Mouse (Mus musculus) cerebellum, adult (tissue): ENCODE data around the gene Nyx.
A peak's percentile ranks its signal among the peaks of the same experiment; 100 is the strongest.
"Not testable (repeated sequence)": the region's sequence is repeated elsewhere in the genome, so short reads cannot be mapped to it uniquely, and the experiment has no call there.

Source experiments
- ATAC-seq: cut with Nextera tagmentation; 2 replicates; pipeline ENCODE4 v1.9.2; 2017; ENCODE audit warnings: mild to moderate bottlenecking, moderate library complexity, mixed read lengths; ENCODE audit not compliant: insufficient number of reproducible peaks, low FRiP score, low TSS enrichment

Gene Nyx

DNA sequence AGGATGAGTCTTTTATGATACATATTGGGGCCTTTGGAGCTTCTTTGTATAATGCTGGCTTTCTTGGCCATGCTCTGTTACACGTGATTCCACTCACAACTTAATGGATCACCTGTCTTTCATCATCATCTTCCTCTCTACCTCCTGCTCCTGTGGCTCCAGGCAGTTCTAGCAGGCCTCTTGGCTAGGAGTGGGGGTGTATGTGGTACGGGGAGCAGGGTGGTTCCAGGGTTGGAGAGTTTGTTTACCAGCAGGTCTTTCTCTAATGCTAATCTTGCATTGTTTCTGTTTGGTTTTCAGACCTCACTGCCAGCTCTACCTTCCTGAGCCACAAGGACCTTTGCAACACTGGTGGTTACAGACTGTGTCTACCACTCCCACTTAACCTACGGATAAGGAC, at the start of gene Nyx:
TSS of gene Nyx (plus strand) at position 301 of the 400 bp plus-strand sequence.
- no peak for ATAC-seq

DNA sequence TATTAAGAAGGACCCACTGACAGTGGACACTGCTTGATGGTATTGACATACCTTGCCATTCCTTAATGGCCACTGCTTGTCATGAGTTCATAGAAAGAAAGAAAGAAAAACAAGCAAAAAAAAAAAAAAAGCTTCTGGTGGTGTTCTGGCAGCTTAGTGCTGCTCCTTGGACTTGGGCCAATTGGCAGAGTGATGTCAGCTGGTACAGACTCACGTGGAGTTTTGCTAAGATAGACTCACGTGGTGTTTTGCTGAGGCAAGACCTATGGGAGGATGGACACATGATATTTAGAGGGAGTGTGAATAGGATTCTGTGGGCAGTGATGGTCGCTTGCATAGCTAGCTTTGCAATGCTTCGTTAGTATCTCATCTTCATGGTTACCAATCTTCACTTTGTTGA, 43.9 kb upstream of the Nyx start:
- no peak for ATAC-seq

DNA sequence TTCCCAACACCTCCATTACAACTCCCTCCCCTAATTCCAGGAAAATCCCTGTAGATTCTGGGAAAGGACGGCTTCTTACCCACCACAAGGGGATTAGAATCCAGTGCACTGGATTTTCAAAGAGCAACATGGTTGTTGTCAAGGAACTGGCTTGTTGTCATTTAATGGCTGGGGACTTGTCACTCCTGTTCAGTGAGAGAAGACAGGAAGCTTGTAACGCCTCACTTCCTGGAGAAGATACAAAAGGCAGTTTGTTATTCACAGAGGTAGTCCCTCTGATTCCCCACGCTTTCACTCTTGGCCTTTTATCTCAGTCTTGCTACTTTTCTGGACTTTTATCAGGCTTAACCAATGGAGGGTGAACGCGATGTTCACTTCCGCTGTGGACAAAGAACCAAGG, 34.5 kb upstream of the Nyx start:
- no peak for ATAC-seq

GRCm38 (mm10) chrX:13436042-13436441, 29.9 kb upstream of the Nyx start:
- ATAC-seq: not testable (repeated sequence)

DNA sequence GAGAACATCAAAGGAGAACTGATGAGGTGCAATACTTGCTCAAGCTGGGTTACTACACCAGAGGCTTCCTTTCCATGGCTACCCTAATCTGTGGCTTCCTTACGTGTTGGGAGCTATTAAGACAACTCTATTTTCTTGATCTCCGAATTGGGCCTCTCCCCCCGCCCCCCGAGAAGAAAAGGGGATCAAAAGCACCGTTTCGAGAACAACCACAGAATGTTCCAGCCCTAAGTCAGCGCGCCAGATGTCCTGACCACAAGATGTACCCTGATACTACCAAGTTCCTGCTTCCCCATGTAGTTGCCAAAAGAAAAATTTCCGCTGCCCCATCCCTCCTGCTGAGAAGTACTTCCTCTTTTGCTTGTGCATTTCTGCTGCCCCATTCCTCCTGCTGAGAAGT, 9.4 kb upstream of the Nyx start:
- not testable (repeated sequence) for ATAC-seq

- ATAC-seq: no peak
Observed at GRCm38 (mm10) chrX:13458766-13459165, 7.1 kb upstream of the Nyx start.

- peak; percentile 88 for ATAC-seq
Observed at GRCm38 (mm10) chrX:13461266-13462261, 4.3 kb upstream of the Nyx start.

DNA sequence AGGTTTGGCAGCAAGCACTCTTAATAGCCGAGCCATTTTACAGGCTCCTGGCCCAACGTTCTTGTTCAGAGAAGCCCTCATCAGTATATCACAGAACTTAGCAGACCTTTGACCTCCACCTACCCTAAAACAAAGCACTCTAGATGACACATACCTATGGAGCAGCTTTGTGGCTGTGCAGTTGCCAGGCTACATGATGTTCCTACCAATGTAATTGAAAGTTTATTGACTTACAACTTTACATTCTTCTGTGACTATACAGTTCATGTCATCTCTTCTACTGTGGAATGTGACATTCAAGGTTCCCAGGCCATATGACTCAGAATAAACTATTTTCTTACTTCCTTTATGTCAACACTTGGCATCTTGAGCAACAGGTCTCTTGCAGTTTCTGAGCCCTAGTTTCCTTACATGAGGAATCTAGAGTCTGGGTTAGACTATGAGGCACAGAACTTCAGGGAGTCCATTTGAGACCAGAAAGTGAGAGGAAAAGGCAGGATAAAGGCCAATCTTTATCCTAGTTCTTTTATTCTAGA, 2.9 kb upstream of the Nyx start:
- no peak for ATAC-seq

GRCm38 (mm10) chrX:13466681-13467080, 771 bp downstream of the Nyx start:
- ATAC-seq: peak; percentile 4; the same call in 1 of the 2 replicates

- ATAC-seq: peak; percentile 37
Observed at GRCm38 (mm10) chrX:13467121-13467571, 1.2 kb downstream of the Nyx start.

DNA sequence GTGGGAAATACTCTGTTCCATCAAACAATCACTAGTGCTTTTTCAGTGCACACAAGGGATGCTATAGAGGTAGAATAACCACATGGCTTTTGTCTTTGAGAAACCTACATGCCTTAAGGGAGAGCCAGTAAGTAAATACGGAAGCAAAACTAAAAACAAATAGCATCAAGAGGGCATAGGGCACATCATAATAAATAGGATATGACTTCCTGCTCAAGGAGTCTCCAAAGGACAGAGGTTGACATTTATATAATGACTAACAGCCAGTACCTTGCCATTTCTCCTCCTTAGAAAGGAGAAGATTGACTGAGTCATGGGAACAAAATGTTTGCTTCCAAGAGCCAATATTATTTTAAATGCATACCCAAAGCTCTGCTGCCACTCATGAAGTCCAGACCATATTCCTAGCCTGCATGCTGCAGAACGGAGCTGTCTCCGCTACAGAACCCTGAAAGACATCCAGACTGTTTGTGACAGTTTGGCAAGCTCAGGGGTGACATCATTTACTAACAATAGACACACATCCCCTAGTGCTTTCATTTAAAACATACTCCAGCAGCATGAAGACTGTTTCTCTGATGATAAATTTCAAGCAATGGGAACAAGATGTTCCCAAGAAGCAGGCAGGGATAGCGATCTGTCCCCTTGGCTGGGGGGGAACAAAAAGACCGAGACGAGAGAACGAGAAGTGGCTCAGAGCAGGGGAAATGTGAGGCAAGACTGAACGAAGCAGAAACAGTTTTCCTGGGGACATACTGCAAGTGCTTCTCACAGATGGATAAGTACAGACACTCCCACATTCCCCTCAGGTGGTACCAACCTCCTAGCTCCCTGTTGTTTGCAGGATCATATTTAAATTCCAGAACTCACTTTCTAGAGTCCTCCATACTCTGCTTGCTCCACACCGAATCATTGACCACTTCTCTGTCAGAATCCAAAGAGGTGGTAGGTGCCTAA, 3.5 kb downstream of the Nyx start:
- ATAC-seq: peak; percentile 73; the same call in 1 of the 2 replicates

GRCm38 (mm10) chrX:13471925-13472324, 6.0 kb downstream of the Nyx start:
- ATAC-seq: no peak

DNA sequence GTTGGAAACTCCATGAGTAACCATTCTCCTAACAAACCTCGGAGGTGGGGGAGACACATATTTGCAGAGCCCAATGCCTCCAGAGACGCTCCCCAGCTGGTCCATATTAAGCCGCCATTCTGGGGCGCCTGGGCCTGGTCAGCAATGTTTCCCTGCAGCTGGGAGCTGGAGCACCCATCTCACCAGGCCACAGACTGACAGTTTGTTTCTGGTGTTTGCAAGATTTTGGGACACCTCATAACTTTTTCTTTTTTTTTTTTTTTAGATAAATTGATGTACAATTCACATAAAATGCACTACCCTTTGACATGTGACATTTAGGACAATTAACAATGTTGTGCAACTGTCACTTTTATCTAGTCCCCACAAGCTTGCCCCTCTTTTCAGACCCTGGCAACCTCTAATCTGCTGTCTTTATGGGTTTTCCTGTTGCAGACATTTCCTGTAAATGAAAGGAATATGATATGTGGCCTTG, 6.9 kb downstream of the Nyx start:
- no peak for ATAC-seq

DNA sequence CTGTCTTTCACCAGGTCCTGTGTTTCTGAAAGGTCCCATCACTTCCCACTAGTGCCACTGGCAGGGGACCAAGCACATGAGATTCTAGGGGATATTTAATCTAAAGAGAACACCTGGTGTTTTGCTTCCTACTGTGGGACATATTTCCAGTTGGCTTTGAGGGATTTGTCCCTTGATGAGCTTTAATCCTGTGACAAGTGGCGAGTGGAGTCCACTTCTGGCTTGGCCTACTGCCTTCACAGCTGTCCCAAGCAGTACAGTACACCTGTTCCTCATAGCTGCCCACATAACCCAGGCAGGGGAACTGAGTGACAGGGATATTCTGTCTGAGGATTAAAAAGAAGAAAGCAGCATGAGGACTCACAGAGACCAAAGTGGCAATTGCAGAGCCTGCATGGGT, 9.5 kb downstream of the Nyx start:
- ATAC-seq: no peak

DNA sequence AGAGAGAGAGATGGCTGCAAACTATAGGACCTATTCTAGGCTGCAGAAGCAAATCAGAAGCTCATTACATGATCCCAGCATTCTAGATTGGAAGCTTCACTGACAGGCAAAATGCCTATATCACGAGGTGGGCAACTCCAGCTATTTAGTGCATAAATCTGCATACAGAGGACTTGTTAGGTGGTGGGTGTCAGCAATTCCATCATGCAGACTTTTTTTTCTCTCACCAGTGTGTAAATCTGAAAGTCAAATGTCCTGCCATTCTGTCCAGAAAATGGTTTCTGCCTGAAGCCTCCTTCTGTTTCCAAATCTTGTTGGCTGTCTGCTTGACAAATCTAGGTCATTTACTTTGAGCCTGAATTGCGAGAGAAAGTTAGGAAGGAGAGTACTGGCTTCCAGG, 11.7 kb downstream of the Nyx start:
- no peak for ATAC-seq

GRCm38 (mm10) chrX:13478298-13478697, 12.4 kb downstream of the Nyx start:
- no peak for ATAC-seq

GRCm38 (mm10) chrX:13479570-13479969, 13.7 kb downstream of the Nyx start:
- no peak for ATAC-seq

GRCm38 (mm10) chrX:13482576-13482975, 16.7 kb downstream of the Nyx start:
- ATAC-seq: no peak

GRCm38 (mm10) chrX:13484447-13484846, 18.5 kb downstream of the Nyx start:
- ATAC-seq: no peak

DNA sequence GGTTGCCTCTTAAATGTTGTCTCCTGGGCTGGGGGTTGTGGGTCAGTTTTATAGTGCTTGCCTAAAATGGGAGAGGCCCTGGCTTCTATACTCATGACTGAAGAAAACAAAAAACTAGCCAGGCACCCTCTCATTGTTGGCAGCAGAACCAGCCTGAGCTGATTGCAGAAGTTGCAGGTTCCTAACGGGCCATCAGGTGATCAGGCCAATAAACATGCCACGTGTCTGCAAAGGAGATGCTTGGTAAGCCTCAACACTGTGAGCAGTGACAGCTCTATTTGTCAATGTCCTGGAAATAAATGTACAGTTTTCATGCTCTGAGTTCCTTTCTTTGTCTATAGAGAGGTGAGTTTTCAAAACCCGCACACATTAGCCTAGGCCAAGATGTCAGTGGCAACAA, 23.1 kb downstream of the Nyx start:
- no peak for ATAC-seq
